Comparison of ENCODE assay signal across 16 mouse cellular contexts in the genomic region with DNA sequence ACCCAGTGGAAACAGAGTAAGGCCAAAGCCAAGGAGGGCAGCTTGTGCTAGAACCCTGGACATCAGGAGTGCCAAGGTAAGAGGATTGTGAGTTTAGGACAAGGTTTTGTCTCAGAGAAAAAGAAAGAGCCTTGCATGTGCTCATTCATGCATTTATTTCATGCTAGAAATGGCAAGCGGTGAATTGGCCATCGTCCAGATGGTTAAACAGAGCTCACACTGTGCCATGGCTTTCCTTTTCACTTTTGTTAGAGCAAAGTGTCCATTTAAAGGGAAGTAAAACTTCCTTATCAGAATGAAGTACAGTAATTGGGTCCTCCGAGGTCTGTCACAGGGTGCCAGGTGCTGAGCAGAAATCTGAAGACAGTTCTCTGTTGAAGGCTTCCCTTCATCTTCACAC. TPM values are rescaled to one million over a fixed set of nuclear protein-coding genes. Genes with fewer than 3 reads are reported as not detected.
DNase-seq lines count a peak whose midpoint lies in the region; ATAC-seq lines count a peak whose summit lies in the region.
"Had no signal": no experiment of that assay in that cellular context is flagged by ENCODE, and none has a peak within 500 bp of the region (broad histone marks: within the 10 kb centered on the region; RNA-seq: fewer than 3 reads in every experiment).

No protein-coding gene starts in this region.

- H3K27me3 ChIP-seq in embryonic facial prominence, embryonic 14.5 days (replicated peaks; ENCODE audit: control insufficient read depth, insufficient read depth, low read length) = no peaks in the 10 kb centered on the region
- no peaks in the 10 kb centered on the region for H3K27me3 ChIP-seq in embryonic facial prominence, embryonic 10.5 days (replicated peaks; ENCODE audit: low read depth, poor library complexity, severe bottlenecking)
- no peaks in the 10 kb centered on the region for H3K27me3 ChIP-seq in forebrain, embryonic 14.5 days (replicated peaks; ENCODE audit: control insufficient read depth, insufficient read depth, low read length)
- H3K27me3 ChIP-seq: lung, embryonic 15.5 days had no signal

- no peaks in the 10 kb centered on the region for H3K9me3 ChIP-seq in embryonic facial prominence, embryonic 14.5 days (ENCODE audit: control insufficient read depth, low read length)
- no peaks in the 10 kb centered on the region for H3K9me3 ChIP-seq in embryonic facial prominence, embryonic 10.5 days
- no peaks in the 10 kb centered on the region for H3K9me3 ChIP-seq in forebrain, embryonic 14.5 days (replicated peaks; ENCODE audit: control insufficient read depth, low read length)
- H3K9me3 ChIP-seq: lung, embryonic 15.5 days had no signal

- no peak overlapping the region for H3K4me3 ChIP-seq in embryonic facial prominence, embryonic 14.5 days (ENCODE audit: low read depth, low read length)
- no peak overlapping the region for H3K4me3 ChIP-seq in embryonic facial prominence, embryonic 10.5 days
- H3K4me3 ChIP-seq in forebrain, embryonic 14.5 days (ENCODE audit: low read depth, low read length) = no peak overlapping the region
- H3K4me3 ChIP-seq: lung, embryonic 15.5 days had no signal

- H3K4me1 ChIP-seq in embryonic facial prominence, embryonic 14.5 days (ENCODE audit: control insufficient read depth, insufficient read depth, low read length) = no peaks in the 10 kb centered on the region
- no peaks in the 10 kb centered on the region for H3K4me1 ChIP-seq in embryonic facial prominence, embryonic 10.5 days
- H3K4me1 ChIP-seq in forebrain, embryonic 14.5 days (ENCODE audit: control insufficient read depth, insufficient read depth, low read length) = peaks cover 4% of the 10 kb centered on the region; the same call in 1 of the 2 replicates
- H3K4me1 ChIP-seq: lung, embryonic 15.5 days had no signal

- DNase-seq in embryonic facial prominence, embryonic 14.5 days (ENCODE audit: low spot score) = peak; percentile 3
- no peak for DNase-seq in embryonic facial prominence, embryonic 10.5 days (ENCODE audit: low spot score)
- DNase-seq in kidney, adult 8-10 months = peak; percentile 3 to 29
- DNase-seq in kidney, postnatal 14 days = no peak
- peak; percentile 67 to 71 for DNase-seq in cerebellum, adult 18-20 months
- peak; percentile 64 for DNase-seq in forebrain, embryonic 14.5 days (ENCODE audit: low spot score)
- no peak for DNase-seq in frontal cortex, postnatal 36 days (ENCODE audit: low spot score in 2 of 2)
- DNase-seq in adrenal gland, adult 18-20 months (ENCODE audit: low spot score in 2 of 2) = no peak
- DNase-seq: retina, postnatal 1 day had no signal

- H3K9ac ChIP-seq in embryonic facial prominence, embryonic 14.5 days (ENCODE audit: low read depth, low read length) = no peak overlapping the region
- no peak overlapping the region for H3K9ac ChIP-seq in forebrain, embryonic 14.5 days (ENCODE audit: low read length)
- H3K9ac ChIP-seq: lung, embryonic 15.5 days had no signal

- no peak overlapping the region for H3K4me2 ChIP-seq in embryonic facial prominence, embryonic 14.5 days (ENCODE audit: low read depth, low read length)
- no peak overlapping the region for H3K4me2 ChIP-seq in forebrain, embryonic 14.5 days (ENCODE audit: low read length)
- H3K4me2 ChIP-seq: liver, embryonic 11.5 days; lung, embryonic 15.5 days had no signal

- H3K27ac ChIP-seq in embryonic facial prominence, embryonic 14.5 days (replicated peaks; ENCODE audit: low read depth, low read length) = no peak overlapping the region
- H3K27ac ChIP-seq in embryonic facial prominence, embryonic 10.5 days (replicated peaks) = no peak overlapping the region
- H3K27ac ChIP-seq in forebrain, embryonic 14.5 days (ENCODE audit: low read depth, low read length) = no peak overlapping the region
- H3K27ac ChIP-seq: kidney, postnatal 0 days; lung, embryonic 15.5 days had no signal

- no peaks in the 10 kb centered on the region for H3K36me3 ChIP-seq in embryonic facial prominence, embryonic 14.5 days (ENCODE audit: control insufficient read depth, insufficient read depth, low read length)
- H3K36me3 ChIP-seq in embryonic facial prominence, embryonic 10.5 days (replicated peaks) = no peaks in the 10 kb centered on the region
- no peaks in the 10 kb centered on the region for H3K36me3 ChIP-seq in forebrain, embryonic 14.5 days (ENCODE audit: control insufficient read depth, insufficient read depth, low read length)
- H3K36me3 ChIP-seq: lung, embryonic 15.5 days had no signal

- 77% methylated on average over 3 of the region's 3 CpGs for WGBS in embryonic facial prominence, embryonic 14.5 days
- WGBS in embryonic facial prominence, embryonic 10.5 days = 91% methylated on average over 3 of the region's 3 CpGs
- 23% methylated on average over 3 of the region's 3 CpGs for WGBS in forebrain, embryonic 14.5 days

- no peak for ATAC-seq in embryonic facial prominence, embryonic 14.5 days (ENCODE audit: low read depth)
- ATAC-seq in forebrain, embryonic 14.5 days = peak; percentile 61
- ATAC-seq: activated CD4-positive, CD25-positive, alpha-beta regulatory T cell, adult 4 months had no signal

RNA-seq across cellular contexts. Expression of gene Gpr158, which starts 38.3 kb away (rescaled TPM):
- polyA plus RNA-seq in embryonic facial prominence, embryonic 14.5 days (2014; fragmentation: Nextera tagmentation; extraction: Ambion mirVana) = 0.30 and 0.32 TPM in 2 replicates
- not detected in 2 replicates for polyA plus RNA-seq in embryonic facial prominence, embryonic 10.5 days (2016; fragmentation: Nextera tagmentation; extraction: Ambion mirVana)
- 1.1 and 1.8 TPM in 2 replicates for polyA plus RNA-seq in forebrain, embryonic 14.5 days (2014; fragmentation: Nextera tagmentation; extraction: Ambion mirVana)
- total RNA-seq in adrenal gland, adult 18-20 months (2021) = 1 to 10 TPM; 1.5 to 1.7 TPM
- total RNA-seq: granulocyte monocyte progenitor cell, adult 5-6 weeks; hematopoietic stem cell, adult 5-6 weeks; megakaryocyte progenitor cell, adult 5-6 weeks had no signal
- polyA plus RNA-seq: activated CD4-positive, CD25-positive, alpha-beta regulatory T cell, adult 4 months; kidney, postnatal 0 days; liver, embryonic 11.5 days had no signal

Comparison
In these comparisons a context has a peak if more than half of its experiments do, and no peak if none do; other contexts are left out.
1. DNase-seq: peak in embryonic facial prominence, embryonic 14.5 days (single experiment), kidney, adult 8-10 months (2 of 2), cerebellum, adult 18-20 months (2 of 2) and forebrain, embryonic 14.5 days (single experiment); none in embryonic facial prominence, embryonic 10.5 days (single experiment), kidney, postnatal 14 days (single experiment), frontal cortex, postnatal 36 days (0 of 2) and adrenal gland, adult 18-20 months (0 of 2).